Mouse (Mus musculus) activated CD4-positive, CD25-positive, alpha-beta regulatory T cell (primary cell): ENCODE data around the gene Gm44596. TPM values are rescaled to one million over a fixed set of nuclear protein-coding genes. Genes with fewer than 3 reads are reported as not detected.

Source experiments
- polyA plus RNA-seq, 2 experiments: library from polyadenylated mRNA; unstranded; fragments of 100-300 nt; shearing (Covaris generic); gene quantifications; one replicate each; pipeline ENCODE4 v1.2.1; 2017

Gm44596 gene
- polyA plus RNA-seq: not detected

DNA sequence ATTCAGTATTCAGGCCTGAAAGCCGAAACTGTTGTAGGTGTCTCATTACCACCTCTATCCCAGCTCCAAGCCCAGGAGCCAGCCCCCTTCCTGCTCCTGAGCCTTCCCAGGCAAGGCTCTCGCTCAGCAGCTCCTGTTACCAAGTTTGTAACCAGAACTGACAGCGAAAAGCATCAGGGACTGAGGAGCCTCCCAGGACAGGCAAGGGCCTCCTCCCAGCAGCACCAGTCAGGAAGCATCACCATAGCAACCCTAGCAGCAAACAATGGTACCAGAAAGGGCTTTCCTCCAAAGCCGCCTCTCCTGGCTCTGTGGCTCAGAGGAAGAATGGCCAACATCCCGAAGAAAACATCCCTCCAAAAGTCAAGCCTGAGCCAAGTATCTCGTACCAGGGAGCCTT is at the start of gene Gm44596, which contains the start of gene Tex52:
TSS of gene Gm44596 (plus strand) at position 312 of the 400 bp plus-strand sequence.
TSS of gene Tex52 (plus strand) at position 265 of the 400 bp plus-strand sequence.

DNA sequence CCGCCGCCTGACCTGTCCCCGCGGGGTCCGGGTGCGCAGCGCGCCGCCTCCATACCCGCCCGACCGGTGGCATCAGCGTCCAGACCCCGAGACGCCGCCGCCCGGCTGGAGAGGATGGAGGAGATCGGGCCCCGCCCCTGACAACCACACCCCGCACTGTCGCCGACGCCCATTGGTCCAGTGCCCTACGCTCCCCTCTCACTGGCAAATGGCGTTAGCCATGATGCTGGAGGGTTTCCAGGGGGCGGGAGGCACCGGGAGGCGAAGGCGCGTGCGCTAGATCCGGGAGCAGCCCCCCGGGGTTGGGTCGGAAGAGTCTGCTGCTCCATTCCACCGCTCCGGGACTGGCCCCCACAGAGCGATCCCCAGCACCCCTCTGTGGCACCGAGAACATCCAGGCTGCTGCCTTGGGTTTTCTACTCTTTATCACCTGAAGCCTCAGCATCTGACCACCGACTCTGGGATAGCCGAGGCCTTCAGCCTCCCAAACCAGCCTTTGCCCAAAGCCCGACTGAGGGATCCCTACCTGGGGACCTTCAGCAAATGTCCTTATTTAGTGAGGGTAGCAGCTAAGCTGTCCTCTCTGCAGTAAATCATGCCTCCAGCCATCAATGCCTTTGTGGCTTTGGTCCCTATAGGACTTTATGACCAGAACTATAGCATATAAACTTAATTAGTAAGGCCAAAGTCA is 19.4 kb upstream of the Gm44596 start, which contains the start of gene Tulp3:
TSS of gene Tulp3 (minus strand) at position 126 of the 691 bp plus-strand sequence.

DNA sequence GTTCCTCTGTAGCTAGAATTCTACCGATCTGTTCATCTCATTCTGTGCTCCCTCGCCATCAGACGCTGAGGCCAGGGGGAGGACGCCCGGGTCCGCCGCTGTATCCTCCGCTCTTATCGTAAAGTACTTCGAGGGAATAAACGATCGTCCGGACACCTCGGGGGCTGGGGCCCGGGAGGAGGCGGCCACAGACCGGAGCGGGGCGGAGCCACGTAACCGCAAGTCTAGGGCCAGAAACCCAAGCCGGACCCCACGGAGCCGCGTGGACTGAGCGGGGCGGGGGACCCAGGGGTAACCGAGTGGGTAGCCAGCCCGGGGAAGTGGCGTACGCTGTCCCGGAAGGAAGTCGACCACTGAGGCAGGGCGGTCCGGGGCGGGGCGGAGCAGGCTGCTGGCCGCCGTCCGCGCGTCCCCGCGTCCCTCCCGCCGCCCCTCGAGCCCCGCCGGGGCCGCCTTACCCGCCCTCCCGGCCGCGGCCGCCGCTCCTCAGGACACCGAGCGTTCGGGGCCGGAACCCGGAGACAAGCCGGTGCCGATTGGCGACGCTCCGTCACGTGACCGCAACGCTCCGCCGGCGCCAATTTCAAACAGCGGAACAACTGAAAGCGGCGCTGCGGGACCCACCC is 12.8 kb upstream of the Gm44596 start, which contains the start of the genes Rhno1 and Foxm1:
TSS of gene Rhno1 (minus strand) at position 531 of the 626 bp plus-strand sequence.
TSS of gene Foxm1 (plus strand) at position 587 of the 626 bp plus-strand sequence.

DNA sequence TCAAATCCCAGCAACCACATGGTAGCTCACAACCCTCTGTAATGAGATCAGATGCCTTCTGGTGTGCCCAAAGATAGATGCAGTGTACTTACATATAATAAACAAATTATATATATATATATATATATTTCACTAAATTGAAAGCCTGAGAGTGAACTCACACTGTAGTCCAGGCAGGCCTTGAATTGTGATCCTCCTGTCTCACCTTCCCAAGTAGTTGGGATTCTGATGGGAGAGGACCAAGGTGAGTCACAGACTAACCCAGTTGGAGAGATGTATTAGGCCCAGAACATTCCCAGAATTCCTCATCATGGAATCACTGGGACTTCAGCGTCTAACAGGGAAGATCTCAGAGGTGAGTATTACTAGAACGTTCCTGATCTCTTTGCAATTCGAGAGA is 23.7 kb downstream of the Gm44596 start, which contains the start of gene Nrip2:
TSS of gene Nrip2 (plus strand) at position 301 of the 400 bp plus-strand sequence.

DNA sequence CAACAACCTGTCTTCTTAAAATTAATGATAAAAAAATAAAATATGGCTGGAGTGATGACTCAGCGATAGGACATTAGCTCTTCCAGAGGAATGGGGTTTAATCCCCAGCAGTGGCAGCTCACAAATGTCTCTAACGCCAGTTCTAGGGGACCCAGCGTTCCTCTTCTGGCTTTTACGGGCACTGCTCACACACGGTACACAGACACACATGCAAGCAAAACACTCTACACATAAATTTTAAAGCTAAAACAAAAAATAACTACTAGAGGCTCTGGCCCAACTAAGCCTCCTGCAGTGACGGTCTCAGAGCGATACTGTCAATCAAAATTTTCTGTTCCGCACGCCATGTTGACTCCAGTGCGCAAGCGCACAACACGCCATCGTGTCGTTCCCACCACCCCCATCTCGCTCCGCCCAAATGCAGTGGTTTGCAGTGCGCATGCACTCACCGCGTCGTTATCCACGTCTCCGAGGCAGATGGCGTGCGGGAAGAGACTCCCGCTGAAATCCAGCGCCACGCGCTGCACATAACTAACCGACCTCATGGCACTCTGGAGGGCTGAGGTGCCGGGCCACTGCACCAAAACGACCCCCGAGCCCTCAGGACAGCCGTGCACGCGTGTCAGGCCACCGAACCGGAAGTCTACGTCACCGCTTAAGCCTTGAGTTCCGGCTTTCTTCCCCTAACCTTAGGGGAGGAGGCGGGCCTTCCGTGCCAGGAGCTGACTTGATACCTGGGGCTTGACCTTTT is 49.1 kb downstream of the Gm44596 start, which contains the start of gene Itfg2:
TSS of gene Itfg2 (minus strand) at position 663 of the 751 bp plus-strand sequence.

DNA sequence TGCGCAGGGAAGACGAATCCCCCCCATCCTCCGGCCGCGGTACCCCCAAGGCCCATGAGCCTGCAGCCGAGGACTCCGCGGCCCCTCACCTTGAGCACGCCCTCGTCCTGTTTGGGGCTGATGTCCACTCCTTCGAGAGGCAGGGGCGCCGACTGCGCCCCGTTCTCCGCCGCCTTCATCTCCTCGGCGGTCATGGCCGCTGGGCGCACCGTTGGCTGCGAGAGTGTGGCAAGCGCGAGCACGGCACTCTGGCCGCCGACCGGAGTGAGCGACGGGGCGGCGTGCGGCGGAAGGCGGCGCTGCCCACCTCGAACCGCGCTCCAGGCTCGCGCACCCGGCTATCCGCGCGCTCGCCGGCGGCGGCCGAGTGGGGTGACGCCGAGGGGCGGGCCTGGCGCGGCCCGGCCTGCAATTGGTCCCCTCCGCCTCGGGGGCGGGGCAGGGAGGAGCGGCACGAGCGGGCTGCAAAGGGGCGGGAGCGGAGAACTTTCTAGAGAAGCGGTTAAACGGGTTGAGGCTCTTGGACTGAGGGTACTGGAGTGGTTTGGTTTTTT is 63.1 kb downstream of the Gm44596 start, which contains the start of gene Fkbp4:
TSS of gene Fkbp4 (minus strand) at position 361 of the 554 bp plus-strand sequence.

Other genes starting within 250 kb of the Gm44596 start
- 10 to 100 TPM in 1 of 2 experiments, 1 to 10 TPM in 1; 3.1 to 33.7 TPM for gene Tspan9, start 231.9 kb upstream of the Gm44596 start, polyA plus RNA-seq
- gene Tead4, start 74.7 kb upstream of the Gm44596 start, polyA plus RNA-seq: not detected
- 1 to 10 TPM; 1.1 to 2.3 TPM for gene Tulp3, start 19.7 kb upstream of the Gm44596 start, polyA plus RNA-seq
- 10 to 100 TPM; 59.5 to 68.6 TPM for gene Rhno1, start 12.6 kb upstream of the Gm44596 start, polyA plus RNA-seq
- gene Foxm1, start 12.5 kb upstream of the Gm44596 start, polyA plus RNA-seq: 10 to 100 TPM in 1 of 2 experiments, 1 to 10 TPM in 1; 8.6 to 12.7 TPM
- under 1 TPM in 1 of 2 experiments, not detected in 1; 0.19 TPM for gene Tex52, start within 50 bp of the Gm44596 start, polyA plus RNA-seq
- 1 to 10 TPM in 1 of 2 experiments, under 1 TPM in 1; 0.88 to 1.2 TPM for gene Nrip2, start 23.8 kb downstream of the Gm44596 start, polyA plus RNA-seq
- gene Itfg2, start 49.4 kb downstream of the Gm44596 start, polyA plus RNA-seq: 10 to 100 TPM; 21.9 to 28.9 TPM
- 100 to 1,000 TPM; 106 to 117 TPM for gene Fkbp4, start 63.2 kb downstream of the Gm44596 start, polyA plus RNA-seq
- gene Pzp, start 151.2 kb downstream of the Gm44596 start, polyA plus RNA-seq: under 1 TPM in 1 of 2 experiments, not detected in 1; 0.55 TPM
- under 1 TPM; 0.06 to 0.57 TPM for gene A2ml1, start 206.1 kb downstream of the Gm44596 start, polyA plus RNA-seq
- gene Klrb1a, start 248.0 kb downstream of the Gm44596 start, polyA plus RNA-seq: not detected